Mouse (Mus musculus) embryo, embryonic 10.5 days (tissue): ENCODE measurements at regions not wholly inside any gene's neighbourhood (a gene's known extent, or its start where the extent isn't known, plus 50 kb on each side); places are given as distances from the start of the nearest gene placed in this dataset.

Experiments
- DNase-seq: peaks from one replicate; pipeline ENCODE4 v3.0.0-alpha.2; 2015; ENCODE audit warnings: low spot score

DNA sequence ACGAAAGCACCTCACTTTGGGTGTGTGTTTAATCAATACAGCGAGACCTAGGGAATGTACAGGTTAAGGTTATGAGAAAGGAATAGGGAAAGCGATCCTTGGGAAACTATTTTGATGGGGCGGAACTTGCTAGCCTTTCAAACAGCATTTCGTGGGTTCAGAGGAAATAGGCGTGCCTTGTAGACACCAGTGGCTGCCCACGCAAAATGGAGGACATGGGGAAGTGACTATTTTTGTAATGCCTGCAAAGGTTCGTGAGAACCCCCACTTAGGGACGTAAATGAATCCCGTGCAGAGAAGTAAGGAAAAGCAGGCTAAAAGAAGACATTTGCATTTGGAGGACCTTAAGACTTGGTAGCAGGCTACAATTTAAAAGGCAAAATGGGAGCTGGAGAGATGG lies 114.1 kb upstream of the Ppm1h start:
- no peak for DNase-seq

DNA sequence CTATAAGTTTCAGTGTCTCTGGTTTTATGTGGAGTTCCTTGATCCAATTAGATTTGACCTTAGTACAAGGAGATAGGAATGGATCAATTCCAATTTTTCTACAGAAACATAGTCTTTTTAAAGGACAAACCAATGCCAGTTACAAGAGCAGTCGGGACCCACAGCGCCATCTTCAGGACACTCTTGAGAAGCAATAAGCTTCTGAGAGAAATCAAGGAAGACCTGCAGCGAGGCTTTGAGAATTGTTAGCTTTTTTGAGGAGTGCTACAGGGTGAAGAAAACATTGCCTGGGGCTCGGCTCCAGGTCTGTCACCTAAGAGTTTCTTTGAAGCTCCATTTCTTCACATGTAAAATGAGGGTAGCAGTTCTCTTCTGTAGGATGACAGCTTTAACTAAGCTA lies 112.0 kb upstream of the Ppm1h start:
- DNase-seq: no peak

DNA sequence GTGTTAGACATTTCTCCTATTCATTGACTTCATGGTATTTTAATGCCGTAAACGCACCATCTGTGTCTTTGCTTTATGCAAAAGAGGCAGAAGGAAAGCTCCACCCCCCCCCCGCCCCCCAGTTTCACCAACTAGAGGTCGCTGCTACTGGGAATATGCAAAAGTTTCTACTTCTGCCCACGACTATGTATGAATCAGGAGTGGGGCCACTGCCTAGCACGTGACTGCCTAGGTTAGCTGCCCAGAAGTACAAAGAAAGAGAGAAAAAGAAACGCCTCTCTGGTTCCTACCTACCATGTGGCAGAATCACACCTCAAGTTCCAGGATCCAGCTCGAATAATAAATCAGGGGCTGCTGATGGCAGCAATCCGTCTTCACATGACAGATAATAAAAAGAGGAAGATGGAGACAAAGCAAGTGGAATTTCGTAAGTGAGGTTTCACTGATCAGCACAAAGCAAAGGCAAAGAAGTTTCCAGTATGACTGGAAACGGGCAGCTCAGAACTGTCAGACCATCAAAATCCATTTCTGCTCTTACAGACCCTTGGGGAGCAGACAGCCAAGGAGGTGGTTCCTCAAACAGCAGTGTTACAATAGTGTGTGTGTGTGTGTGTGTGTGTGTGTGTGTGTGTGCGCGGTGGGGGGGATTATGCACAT lies 108.9 kb upstream of the Ppm1h start:
- no peak for DNase-seq

DNA sequence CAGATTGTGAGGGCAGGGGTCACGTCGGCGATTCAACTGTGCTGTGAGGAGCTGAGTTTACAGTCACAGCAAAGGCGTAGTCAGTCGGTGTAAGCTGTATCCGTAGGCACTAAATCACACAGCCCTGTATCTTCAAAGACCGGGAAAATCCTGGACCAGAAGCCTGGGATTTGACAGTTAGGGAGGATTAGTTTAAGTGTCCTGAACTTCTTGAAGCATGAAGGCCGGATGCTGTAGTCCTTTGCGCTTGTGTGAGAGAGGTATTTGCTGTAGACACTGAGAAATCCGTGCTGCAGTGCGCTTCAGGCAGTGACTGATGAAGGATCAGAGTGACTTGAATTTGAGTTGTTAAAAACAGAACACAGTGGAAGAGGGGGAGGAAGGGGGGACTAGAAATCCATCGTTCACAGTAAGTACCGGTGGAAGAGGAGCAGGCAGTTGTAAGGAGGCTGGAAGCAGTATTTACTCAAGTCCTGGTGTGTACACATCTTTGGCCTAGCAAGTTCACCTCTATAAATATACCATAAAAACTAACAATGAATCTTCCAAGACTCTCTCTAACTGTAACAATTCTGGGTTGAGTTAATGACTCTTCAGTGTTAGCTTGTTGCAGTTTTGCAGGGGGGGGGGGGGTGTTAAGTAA lies 107.5 kb upstream of the Ppm1h start:
- DNase-seq: peak; percentile 54

DNA sequence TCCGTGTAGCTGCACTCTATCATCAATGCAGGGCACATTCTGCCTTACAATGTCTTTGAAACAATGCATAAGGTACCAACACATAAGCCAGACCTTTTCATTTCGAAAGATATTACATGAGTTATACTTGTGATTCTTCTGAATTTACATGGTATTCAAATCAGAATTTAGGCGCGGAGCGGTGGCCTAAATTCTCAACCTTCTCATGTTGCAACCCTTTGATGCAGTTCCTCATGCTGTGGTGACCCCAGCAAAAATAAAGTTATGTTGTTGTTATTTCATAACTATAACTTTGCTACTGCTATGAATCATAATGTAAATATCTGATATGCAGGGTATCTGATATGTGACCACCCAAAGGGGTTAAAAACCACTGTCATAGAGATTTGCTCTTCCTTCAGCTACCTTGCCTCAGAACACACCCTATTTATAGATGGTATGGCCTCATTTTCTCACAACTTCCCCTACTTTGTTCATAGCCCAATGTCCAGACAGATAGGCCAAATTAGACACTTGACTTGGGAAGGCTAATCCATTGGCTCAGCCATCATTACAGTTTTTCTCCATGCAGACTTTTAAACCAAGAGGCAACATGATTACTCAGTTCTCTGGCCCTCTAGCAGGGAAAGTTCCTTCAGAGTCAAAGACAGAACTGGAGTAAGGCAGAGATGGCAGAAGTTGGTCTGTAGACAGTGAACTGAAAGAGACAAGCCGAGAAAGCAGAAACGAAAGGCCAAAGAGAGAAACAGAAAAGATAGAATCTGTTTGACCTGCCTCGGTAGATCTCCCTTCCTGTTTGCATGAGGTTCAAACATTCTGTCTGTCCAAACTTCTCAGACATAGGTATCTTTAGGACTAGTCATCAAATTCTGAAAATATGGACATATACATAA lies 102.1 kb upstream of the Ppm1h start:
- no peak for DNase-seq

DNA sequence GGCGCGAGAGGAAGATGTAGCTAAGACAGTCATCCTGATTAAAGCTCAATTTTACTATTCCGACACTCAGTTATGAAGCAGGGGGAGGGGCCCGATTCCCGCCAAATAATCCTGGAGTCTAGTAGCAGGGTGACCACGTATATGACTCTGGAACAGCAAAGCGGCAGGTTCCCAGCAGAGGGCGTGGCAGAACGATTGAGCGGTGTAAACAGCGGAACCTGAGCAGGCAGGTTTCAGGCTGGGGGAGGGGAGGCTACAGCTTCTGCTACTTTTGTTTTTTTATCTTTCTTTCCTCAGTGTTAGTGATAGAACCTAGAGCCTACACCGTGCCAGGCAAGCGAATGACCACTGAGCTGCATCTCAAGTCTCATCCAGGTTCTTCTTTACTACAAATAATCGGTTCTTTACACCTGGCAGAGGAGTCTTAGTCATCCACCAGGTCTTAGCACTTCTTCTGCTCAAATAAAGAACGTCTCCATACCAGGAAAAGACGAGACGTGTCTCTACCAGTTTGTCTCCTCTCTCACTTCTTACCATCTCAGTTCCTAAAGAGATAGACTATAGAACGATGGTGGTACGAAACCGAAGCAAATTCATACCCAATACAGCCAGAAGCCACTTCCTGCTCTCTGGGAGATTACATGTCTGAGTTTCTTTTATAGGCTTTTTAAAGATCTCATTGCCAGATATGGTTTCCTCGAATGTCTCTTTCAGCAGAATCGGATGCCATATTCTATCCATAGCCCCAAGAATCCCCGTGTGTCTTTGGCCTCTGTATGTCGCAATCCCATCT lies 100.2 kb upstream of the Ppm1h start:
- no peak for DNase-seq

DNA sequence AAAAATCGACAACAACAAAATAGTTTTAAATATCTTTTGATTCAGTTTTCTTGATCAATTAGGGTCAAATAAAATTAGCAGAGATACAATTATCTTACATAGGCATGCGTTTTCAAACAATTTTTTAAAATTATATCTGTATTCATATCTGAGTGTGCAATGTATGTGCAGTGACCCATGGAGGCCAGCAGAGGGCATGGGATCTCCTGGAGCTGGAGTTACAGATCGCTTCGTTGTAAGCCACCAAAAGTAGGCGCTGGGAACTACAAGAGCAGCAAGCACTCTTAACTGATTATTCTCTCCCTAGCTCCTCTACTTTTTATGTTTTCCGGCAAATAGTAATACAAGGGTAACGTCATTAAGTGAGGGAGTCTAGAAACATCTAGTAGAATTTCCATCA lies 97.5 kb upstream of the Ppm1h start:
- no peak for DNase-seq

DNA sequence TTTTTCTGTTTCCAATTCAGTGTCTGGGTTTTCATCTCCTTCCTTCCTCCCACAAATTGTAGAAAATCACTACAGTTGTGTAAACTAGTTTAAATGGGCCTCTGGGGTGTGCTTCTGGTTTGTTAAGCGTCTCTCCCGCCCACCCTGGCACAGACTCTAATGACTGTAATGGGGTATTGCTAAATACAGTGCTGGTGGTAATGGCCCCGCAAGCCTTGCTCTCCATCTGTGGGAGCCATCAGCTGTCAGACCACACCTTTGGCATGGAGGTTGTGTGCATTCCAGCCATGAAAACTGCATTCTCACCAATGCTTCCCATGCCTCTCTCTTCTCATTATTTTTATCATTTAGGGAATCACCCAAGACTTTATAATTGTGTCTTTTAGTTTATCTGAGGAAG lies 91.0 kb upstream of the Ppm1h start:
- DNase-seq: no peak

DNA sequence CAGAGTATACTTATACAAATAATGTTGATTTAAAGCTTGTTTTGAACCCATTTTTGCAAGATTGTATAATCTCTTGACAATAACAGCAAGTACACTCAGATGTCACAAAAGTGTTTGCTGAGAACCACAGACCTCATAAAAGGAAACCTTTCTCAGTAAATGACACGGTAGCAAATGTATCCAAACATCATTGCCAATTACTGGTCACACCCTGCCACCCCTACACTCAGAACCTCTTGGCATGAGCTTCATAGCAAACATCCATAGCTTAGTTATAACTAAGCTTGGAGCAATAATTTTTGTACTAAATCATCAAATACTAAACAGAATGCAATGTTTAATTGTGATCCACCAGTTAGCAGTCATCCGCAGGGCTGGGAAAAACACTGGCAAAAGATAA lies 79.1 kb upstream of the Ppm1h start:
- DNase-seq: no peak

DNA sequence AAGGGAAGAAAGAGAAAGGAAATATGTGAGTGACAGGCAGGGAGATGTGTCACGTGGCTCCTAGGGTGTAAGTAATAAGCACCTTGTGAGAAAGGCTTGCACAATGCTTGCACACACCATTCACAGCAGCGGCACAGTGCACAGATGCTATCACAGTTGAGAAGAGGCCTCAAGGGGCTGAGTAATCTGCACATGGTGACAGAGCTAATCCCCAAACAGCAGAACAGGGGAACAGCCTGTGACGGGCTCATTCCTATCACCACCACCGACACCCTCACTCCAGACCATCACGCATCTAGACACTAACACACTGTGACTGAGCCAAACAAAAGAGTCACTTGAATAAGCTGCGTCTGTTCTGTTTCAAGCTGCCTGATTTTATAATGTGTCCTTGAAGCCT lies 76.2 kb upstream of the Ppm1h start:
- DNase-seq: peak; percentile 27

DNA sequence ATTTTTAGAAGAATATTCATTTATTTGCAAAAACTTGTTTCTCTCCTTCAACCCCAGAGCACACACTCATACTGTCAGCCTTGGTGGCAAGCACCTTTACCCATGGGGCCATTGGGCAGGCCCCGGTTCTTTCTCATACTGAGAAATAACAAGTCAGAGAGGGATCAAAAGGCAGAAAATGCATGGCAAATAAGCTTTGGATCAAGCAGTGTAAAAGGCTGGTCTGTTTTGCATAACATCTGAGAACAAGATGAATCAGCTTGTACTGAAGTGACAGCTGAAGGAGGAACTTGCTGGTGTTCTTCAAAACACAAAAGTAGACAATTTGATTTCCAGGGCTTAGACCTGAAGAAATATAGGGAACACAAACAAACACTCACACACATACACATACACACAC lies 74.6 kb upstream of the Ppm1h start:
- DNase-seq: no peak

DNA sequence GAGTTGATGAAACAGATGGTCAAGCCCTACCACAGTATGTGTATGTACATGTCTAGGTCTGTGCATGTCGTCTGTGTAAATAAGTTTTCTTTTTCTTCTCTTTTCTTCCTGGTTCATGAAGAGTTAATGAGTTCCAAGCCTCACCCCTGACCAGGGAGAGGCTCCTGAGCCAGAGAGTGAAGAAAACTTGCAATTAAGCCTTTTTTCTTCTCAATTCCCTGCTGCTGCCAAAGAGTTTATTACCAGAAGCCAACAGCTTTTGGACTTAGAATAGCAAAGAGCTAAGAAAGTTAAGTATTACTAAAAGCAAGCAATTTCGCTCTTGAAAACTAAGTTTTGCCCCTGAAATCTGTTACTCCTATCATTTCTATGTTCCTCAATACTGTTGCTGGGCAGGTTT lies 65.3 kb upstream of the Ppm1h start:
- DNase-seq: no peak

DNA sequence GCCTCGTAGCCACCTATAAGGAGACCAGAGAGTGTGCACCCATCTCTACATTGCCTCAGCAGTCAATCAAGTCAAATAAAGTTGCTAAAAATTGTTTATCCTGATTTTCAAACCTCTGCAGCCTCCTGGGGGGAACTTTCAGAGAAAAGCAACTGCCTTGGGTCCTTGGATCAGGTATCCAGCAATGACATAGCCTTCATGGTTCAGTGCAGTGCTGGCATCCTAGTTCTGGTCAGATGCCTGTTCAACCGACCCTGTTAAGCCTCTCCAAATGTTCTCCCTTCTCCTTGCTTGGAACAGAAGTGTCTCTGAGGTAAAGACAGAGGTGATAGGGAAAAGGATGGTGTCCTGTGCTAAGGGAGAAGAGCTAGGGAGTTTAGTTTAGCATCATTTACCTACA lies 64.7 kb upstream of the Ppm1h start:
- DNase-seq: no peak

DNA sequence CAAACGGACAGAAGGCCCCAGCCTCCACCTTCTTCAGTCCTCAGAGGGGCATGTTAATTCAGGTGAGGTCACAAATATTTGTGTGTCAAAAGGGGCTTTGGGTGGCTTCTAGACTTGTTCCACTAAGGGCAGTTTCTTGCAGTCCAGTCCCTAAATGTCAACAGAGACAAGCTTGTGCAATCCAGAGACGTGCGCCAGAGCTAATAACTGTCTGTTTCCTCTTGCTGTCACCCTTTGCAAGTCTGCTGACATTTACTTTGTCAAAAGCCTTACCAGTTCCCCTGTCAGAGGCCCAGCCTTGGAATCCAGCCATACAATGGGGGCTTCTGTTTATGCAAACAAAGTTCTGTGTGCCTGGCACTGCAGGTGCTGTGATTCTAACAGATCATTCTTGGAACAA lies 63.8 kb upstream of the Ppm1h start:
- DNase-seq: no peak

DNA sequence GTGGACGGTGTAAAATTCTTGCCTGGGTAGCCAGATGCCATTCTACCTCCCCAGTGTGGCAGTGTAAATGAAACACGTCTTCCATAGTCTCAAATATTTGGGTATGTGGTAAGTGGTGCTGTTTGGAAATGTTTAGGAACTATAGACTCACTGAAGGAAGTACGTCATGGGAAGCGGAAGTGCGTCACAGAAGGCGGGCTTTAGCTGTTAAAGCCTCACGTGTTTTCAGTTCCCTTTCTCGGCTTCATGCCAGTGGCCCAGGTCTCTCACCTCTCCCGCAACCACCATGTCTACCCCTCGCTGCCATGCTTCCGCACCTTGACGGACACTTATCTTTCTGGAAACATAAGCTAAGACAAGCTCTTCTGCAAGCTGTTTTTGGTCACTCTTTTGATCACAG lies 62.9 kb upstream of the Ppm1h start:
- no peak for DNase-seq

DNA sequence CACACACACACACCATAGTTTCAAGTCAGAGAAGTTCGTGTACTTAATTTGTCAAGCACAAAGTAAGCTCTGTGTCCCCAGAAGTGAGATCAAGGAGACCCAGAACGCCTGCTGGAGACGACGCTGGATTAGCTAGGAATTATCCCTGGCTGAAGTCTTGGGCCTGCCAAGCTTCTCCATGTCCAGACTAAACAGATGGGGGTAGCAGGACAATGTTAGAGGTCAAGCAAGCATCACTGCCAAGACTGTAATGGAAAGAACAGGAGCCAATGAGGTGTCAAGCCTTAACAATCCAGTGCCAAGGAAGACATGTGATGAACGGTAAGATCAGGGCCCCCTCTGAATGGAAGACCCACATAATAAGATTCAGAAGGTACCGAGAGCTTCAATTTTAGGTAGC lies 62.2 kb upstream of the Ppm1h start:
- no peak for DNase-seq

DNA sequence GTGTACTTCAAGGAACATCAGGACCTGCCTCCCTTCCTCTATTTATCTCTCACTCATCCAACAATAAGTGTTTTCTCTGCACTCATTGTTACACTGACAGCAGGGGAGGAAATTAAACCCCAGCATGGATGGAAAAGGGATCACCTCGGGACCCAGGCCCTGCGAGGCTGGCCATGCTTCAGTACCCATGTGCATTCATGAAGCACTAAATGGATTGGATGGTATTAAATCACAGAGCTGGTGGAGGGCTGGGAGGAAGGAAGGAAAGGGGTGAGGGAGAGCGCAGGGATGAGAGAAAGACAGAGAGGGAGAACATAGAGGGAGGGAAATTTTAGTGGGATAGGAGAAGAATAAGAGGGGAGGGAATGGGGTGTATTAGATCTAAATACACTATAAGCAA lies 59.7 kb upstream of the Ppm1h start:
- DNase-seq: no peak

DNA sequence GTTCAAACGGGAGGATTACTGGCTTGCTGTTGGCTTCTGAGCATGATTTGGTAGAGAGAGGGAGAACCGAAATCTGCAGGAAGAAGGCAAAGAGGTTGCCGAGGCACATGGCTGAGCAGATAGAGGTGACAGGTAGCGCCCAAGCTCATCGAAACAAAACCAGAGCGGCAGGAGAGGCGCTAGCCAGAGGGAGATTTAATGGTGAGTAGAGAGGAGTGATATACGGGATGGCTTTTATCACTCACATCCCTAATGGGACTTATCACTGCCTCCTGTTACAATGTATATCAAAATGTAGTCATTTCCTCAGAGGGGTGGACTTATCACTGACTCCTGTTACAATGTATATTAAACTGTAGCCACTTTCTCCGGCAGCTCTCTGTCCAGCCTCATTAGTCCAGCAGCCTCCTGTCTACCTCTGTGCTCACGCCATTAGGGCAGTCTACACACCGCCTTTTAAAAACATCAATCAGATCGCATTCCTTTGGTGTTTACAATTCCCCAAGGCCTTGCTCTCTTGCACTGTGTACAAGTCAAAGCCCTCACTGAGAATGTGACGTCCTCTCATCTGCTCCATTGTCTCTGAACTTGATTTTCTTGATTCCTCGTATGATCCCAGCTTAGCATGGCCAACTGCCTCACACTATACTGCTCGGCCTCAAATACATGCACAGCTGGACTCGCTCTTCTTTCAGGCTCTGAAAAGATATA lies 59.0 kb upstream of the Ppm1h start:
- peak; percentile 30 for DNase-seq
